Mouse (Mus musculus) hindbrain, embryonic 11.5 days (tissue): ENCODE data around the gene Sema4b. TPM values are rescaled to one million over a fixed set of nuclear protein-coding genes. Genes with fewer than 3 reads are reported as not detected.

Experiments used
- ATAC-seq: fragments of 200-750 bp; cut with Nextera tagmentation; 2 replicates; pipeline ENCODE4 v1.8.0; 2017; ENCODE audit warnings: mild to moderate bottlenecking, moderate TSS enrichment, moderate library complexity; ENCODE audit not compliant: low FRiP score
- DNase-seq: peaks from one replicate; pipeline ENCODE4 v3.0.0-alpha.2; 2015; ENCODE audit warnings: low spot score
- H3K27ac ChIP-seq: fragments of 300-500 bp; sonication (generic); 2 replicates; pipeline ENCODE4 v1.5.1; 2014; ENCODE audit warnings: mild to moderate bottlenecking, low read depth, low read length
- H3K27me3 ChIP-seq: fragments of 300-500 bp; sonication (generic); 2 replicates; pipeline ENCODE4 v1.6.1; 2014; ENCODE audit warnings: mild to moderate bottlenecking, low read length, moderate library complexity, mixed read lengths; ENCODE audit not compliant: control insufficient read depth, insufficient read depth
- H3K36me3 ChIP-seq: fragments of 300-500 bp; sonication (generic); 2 replicates; pipeline ENCODE4 v1.6.1; 2014; ENCODE audit warnings: mild to moderate bottlenecking, low read length, moderate library complexity, mixed read lengths; ENCODE audit not compliant: control insufficient read depth, insufficient read depth
- H3K4me1 ChIP-seq: fragments of 300-500 bp; sonication (generic); replicated peaks from 2 replicates; pipeline ENCODE4 v1.6.1; 2014; ENCODE audit warnings: low read length, mixed read lengths; ENCODE audit not compliant: control insufficient read depth, insufficient read depth
- H3K4me2 ChIP-seq: fragments of 300-500 bp; sonication (generic); replicated peaks from 2 replicates; pipeline ENCODE4 v1.6.1; 2014; ENCODE audit warnings: mild to moderate bottlenecking, low read depth, low read length
- H3K4me3 ChIP-seq: fragments of 300-500 bp; sonication (generic); 2 replicates; pipeline ENCODE4 v1.5.1; 2014; ENCODE audit warnings: low read depth, low read length
- H3K9ac ChIP-seq: fragments of 300-500 bp; sonication (generic); 2 replicates; pipeline ENCODE4 v1.6.1; 2014; ENCODE audit warnings: low read depth, low read length
- H3K9me3 ChIP-seq: fragments of 300-500 bp; sonication (generic); 2 replicates; pipeline ENCODE4 v1.6.1; 2016; ENCODE audit warnings: low read length; ENCODE audit not compliant: control insufficient read depth
- WGBS: fragments of 180-500 bp; shearing (Covaris S2); extraction: QIAGEN DNeasy Blood & Tissue Kit; methylation state at CpG from one replicate; pipeline ENCODE4 v1.1.7; 2014; 5-methylcytosine and 5-hydroxymethylcytosine counted together
- polyA plus RNA-seq: library from polyadenylated mRNA; unstranded; fragments of >200 nt; fragmentation: Nextera tagmentation; extraction: Ambion mirVana; gene quantifications from 2 replicates; pipeline ENCODE4 v1.2.1, GENCODE M21; 2014

Sema4b gene
- polyA plus RNA-seq, 1 experiment from 2014 or later = 15.6 TPM

DNA sequence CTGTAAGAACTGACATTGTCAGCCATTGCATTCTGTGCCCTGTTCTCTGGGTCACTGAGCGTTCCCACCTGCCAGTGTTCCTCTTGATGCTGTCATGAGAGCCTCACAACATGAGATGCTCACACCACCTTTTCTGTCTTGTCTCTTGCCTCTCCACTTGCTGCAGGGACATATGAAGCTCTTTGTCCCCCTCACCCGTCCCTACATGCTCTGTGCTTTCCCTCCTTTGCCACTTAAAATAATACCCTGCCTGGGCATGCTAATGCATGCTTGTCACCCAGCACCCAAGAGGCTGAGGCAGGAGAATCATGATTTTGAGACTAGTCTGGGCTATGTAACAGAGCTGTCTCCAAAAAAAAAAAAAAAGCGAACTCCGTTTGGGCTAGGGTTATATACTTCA lies 24.3 kb downstream of the Sema4b start:
- ATAC-seq (no peak), DNase-seq (no peak)
- no peaks in the 10 kb centered on the region for H3K9me3 ChIP-seq
- 81% methylated on average over 4 of the region's 4 CpGs for WGBS
- no peak overlapping the region for H3K4me2 ChIP-seq
- H3K4me3 ChIP-seq = no peak overlapping the region
- H3K4me1 ChIP-seq = 0 out of 2 replicates have a peak, but pooled peaks cover 3% of the 10 kb centered on the region
- H3K27me3 ChIP-seq = no peaks in the 10 kb centered on the region
- H3K36me3 ChIP-seq = no peaks in the 10 kb centered on the region
- H3K9ac ChIP-seq = no peak overlapping the region
- H3K27ac ChIP-seq = no peak overlapping the region

DNA sequence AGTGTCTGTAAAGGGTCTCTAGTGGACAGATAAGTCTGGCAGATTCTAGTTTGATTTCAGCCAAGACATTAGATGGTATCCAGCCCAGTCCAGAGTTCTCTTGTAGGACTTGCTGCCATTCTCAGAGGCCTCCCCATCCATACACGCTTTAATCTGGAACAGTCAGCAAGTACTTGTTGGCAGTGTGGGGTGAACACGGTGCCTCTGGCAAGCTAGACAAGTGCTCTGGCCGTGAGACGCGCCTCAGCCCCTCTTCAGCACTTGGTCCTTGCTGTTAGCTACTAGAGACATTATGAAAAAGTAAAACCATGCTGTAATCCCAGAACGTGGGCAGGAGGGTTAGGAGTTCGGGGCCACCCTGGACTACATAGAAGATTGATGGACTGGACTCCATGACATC lies 27.0 kb downstream of the Sema4b start:
- H3K4me2 ChIP-seq = no peak overlapping the region
- peaks cover 7% of the 10 kb centered on the region; the same call in 1 of the 2 replicates for H3K36me3 ChIP-seq
- ATAC-seq (no peak), DNase-seq (no peak)
- H3K27ac ChIP-seq = no peak overlapping the region
- no peak overlapping the region for H3K9ac ChIP-seq
- no peak overlapping the region for H3K4me3 ChIP-seq
- H3K27me3 ChIP-seq = no peaks in the 10 kb centered on the region
- WGBS = 92% methylated on average over 7 of the region's 7 CpGs
- no peaks in the 10 kb centered on the region for H3K9me3 ChIP-seq
- H3K4me1 ChIP-seq = 0 out of 2 replicates have a peak, but pooled peaks cover 3% of the 10 kb centered on the region

- Histone ChIP-seq H3K4me1 (0 out of 2 replicates have a peak, but pooled peaks cover 3% of the 10 kb centered on the region), H3K9ac (no peak overlapping the region), H3K27ac (no peak overlapping the region), H3K4me2 (no peak overlapping the region), H3K36me3 (peaks cover 12% of the 10 kb centered on the region), H3K27me3 (no peaks in the 10 kb centered on the region), H3K4me3 (no peak overlapping the region), H3K9me3 (no peaks in the 10 kb centered on the region)
- 87% methylated on average over 8 of the region's 8 CpGs for WGBS
- DNase-seq = no peak
- no peak for ATAC-seq
Observed at GRCm38 (mm10) chr7:80214459-80214858, 27.8 kb downstream of the Sema4b start.

DNA sequence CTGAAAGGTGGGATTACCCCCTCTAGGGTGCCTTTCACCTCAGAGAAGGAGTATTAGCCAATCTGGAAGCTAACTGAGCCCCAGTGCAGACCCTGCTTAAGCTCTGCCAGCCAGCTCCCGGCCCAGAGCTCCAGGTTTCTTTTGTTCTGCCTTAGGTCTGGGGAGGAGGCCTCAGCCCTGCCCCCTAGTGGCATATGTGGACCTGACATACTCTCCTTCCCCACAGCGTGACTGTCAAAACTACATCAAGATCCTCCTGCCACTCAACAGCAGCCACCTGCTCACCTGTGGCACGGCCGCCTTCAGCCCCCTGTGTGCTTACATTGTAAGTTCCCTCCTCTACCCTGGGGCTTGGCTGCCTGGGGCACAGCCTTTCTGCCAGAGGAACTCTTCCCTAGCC lies 28.8 kb downstream of the Sema4b start:
- Histone ChIP-seq H3K9ac (peak overlapping the region; percentile 54; the same call in 1 of the 2 replicates), H3K27me3 (no peaks in the 10 kb centered on the region), H3K4me2 (no peak overlapping the region), H3K4me3 (no peak overlapping the region), H3K36me3 (peaks cover 17% of the 10 kb centered on the region), H3K9me3 (no peaks in the 10 kb centered on the region), H3K27ac (0 out of 2 replicates have a peak overlapping the region, but pooled peaks have one; percentile 45), H3K4me1 (0 out of 2 replicates have a peak, but pooled peaks cover 3% of the 10 kb centered on the region)
- 30% methylated on average over 4 of the region's 4 CpGs for WGBS
- DNase-seq = peak; percentile 86
- peak; percentile 78 for ATAC-seq

GRCm38 (mm10) chr7:80216566-80216965 lies 29.9 kb downstream of the Sema4b start:
- Histone ChIP-seq H3K27ac (no peak overlapping the region), H3K9me3 (no peaks in the 10 kb centered on the region), H3K27me3 (no peaks in the 10 kb centered on the region), H3K36me3 (peaks cover 23% of the 10 kb centered on the region), H3K9ac (no peak overlapping the region), H3K4me2 (no peak overlapping the region), H3K4me3 (no peak overlapping the region), H3K4me1 (0 out of 2 replicates have a peak, but pooled peaks cover 3% of the 10 kb centered on the region)
- ATAC-seq = no peak
- 72% methylated on average over 8 of the region's 8 CpGs for WGBS
- no peak for DNase-seq

- ATAC-seq = no peak
- Histone ChIP-seq H3K9ac (no peak overlapping the region), H3K4me2 (no peak overlapping the region), H3K4me3 (no peak overlapping the region), H3K9me3 (no peaks in the 10 kb centered on the region), H3K27ac (no peak overlapping the region), H3K36me3 (peaks cover 23% of the 10 kb centered on the region), H3K4me1 (0 out of 2 replicates have a peak, but pooled peaks cover 3% of the 10 kb centered on the region), H3K27me3 (no peaks in the 10 kb centered on the region)
- DNase-seq = no peak
- 96% methylated on average over 9 of the region's 9 CpGs for WGBS
Observed at GRCm38 (mm10) chr7:80218666-80219065, 32.0 kb downstream of the Sema4b start.

- Histone ChIP-seq H3K27ac (no peak overlapping the region), H3K27me3 (no peaks in the 10 kb centered on the region), H3K9me3 (no peaks in the 10 kb centered on the region), H3K4me2 (no peak overlapping the region), H3K4me1 (0 out of 2 replicates have a peak, but pooled peaks cover under 1% of the 10 kb centered on the region), H3K36me3 (peaks cover 30% of the 10 kb centered on the region), H3K4me3 (no peak overlapping the region), H3K9ac (no peak overlapping the region)
- WGBS = 95% methylated on average over 9 of the region's 9 CpGs
- no peak for ATAC-seq
- DNase-seq = no peak
Observed at GRCm38 (mm10) chr7:80220237-80220797, 33.7 kb downstream of the Sema4b start.

- ATAC-seq = no peak
- Histone ChIP-seq H3K4me1 (no peaks in the 10 kb centered on the region), H3K27ac (no peak overlapping the region), H3K9me3 (no peaks in the 10 kb centered on the region), H3K4me2 (no peak overlapping the region), H3K9ac (no peak overlapping the region), H3K36me3 (peaks cover 30% of the 10 kb centered on the region), H3K4me3 (no peak overlapping the region), H3K27me3 (no peaks in the 10 kb centered on the region)
- WGBS = 92% methylated on average over 4 of the region's 4 CpGs
- no peak for DNase-seq
Observed at GRCm38 (mm10) chr7:80221179-80221750, 34.6 kb downstream of the Sema4b start.

GRCm38 (mm10) chr7:80227065-80227464 lies 40.4 kb downstream of the Sema4b start:
- Histone ChIP-seq H3K4me1 (no peaks in the 10 kb centered on the region), H3K4me3 (no peak overlapping the region), H3K4me2 (no peak overlapping the region), H3K27me3 (no peaks in the 10 kb centered on the region), H3K36me3 (peaks cover 7% of the 10 kb centered on the region; the same call in 1 of the 2 replicates), H3K27ac (no peak overlapping the region), H3K9me3 (no peaks in the 10 kb centered on the region), H3K9ac (no peak overlapping the region)
- ATAC-seq (no peak), DNase-seq (no peak)
- 95% methylated on average over 4 of the region's 4 CpGs for WGBS
